Mouse (Mus musculus) subcutaneous adipose tissue, adult 2 months (tissue): ENCODE measurements around the gene Pmepa1. TPM values are rescaled to one million over a fixed set of nuclear protein-coding genes. Genes with fewer than 3 reads are reported as not detected.

Experiments
- polyA plus RNA-seq: library from polyadenylated mRNA; depleted of rRNA; stranded (reverse); fragments of >200 nt; gene quantifications from 2 replicates; pipeline ENCODE4 v1.2.3, GENCODE M21; 2012; ENCODE audit warnings: low replicate concordance; rRNA removed

Gene Pmepa1
- polyA plus RNA-seq: 92.4 and 165 TPM in 2 replicates

DNA sequence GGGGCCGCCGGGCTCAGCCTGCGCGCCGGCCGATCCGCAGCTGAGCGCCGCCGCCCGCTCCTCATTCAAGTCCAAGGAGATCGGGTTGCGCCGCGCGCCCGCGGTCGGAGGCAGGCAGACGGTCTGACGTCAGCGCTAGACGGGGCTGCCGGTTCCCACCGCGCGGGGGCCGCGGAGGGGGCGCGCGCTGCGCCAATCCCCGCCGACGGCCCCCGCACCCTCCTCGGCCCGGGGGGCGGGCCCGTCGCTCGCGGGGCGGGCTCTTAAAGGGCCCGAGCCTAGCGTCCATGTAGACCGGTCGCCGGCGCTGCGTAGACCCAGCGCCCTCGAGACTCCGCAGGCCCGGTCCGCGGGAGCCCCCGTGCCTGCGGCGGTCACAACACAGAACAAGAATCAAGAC, at the start of gene Pmepa1:
TSS of gene Pmepa1 (minus strand) at position 125 of the 400 bp plus-strand sequence.

GRCm38 (mm10) chr2:173218416-173219141, 57.8 kb downstream of the Pmepa1 start, which contains the start of gene Zbp1:
TSS of gene Zbp1 (minus strand) at chr2:173218923.

Other genes starting within 250 kb of the Pmepa1 start
- 0.21 and 0.34 TPM in 2 replicates for gene Ctcfl, start 157.0 kb downstream of the Pmepa1 start, polyA plus RNA-seq
- gene Pck1, start 123.5 kb downstream of the Pmepa1 start, polyA plus RNA-seq: 109 and 408 TPM in 2 replicates
- 10.3 and 16.1 TPM in 2 replicates for gene Zbp1, start 57.6 kb downstream of the Pmepa1 start, polyA plus RNA-seq
- gene 1700021F07Rik, start 246.1 kb upstream of the Pmepa1 start, polyA plus RNA-seq: not detected in 2 replicates